Mouse (Mus musculus) heart, postnatal 10 days (tissue): ENCODE data around the gene Dcakd. TPM values are rescaled to one million over a fixed set of nuclear protein-coding genes. Genes with fewer than 3 reads are reported as not detected.
A peak's percentile ranks its signal among the peaks of the same experiment; 100 is the strongest.

Source experiments
- DNase-seq, 2 experiments: peaks; one replicate each; pipeline ENCODE4 v3.0.0; 2021
- intact Hi-C: fragments of 180-260 bp; cut with DNase I; formaldehyde crosslinking; loops from one replicate; pipeline ENCODE4 v1.15.1; 2025
- total RNA-seq, 2 experiments: library from RNA; stranded (reverse); gene quantifications; 2 replicates each; pipeline ENCODE4 v1.2.3; 2021

The Dcakd gene
- total RNA-seq, 2 experiments from 2014 or later = 62.5 to 70.5 TPM

- peak; percentile 49 to 51 for DNase-seq
- intact Hi-C loops = loop anchor here (2.0 kb wide), 1 partner anchor 51 kb away; no protein-coding TSS in a partner anchor
These were observed 22.0 kb upstream of the Dcakd start for GRCm38 (mm10) chr11:103050153-103050552.

GRCm38 (mm10) chr11:103049611-103050010 is 21.5 kb upstream of the Dcakd start:
- DNase-seq = no peak
- intact Hi-C loops = loop anchor here (2.0 kb wide), 1 partner anchor 51 kb away; no protein-coding TSS in a partner anchor

GRCm38 (mm10) chr11:103046286-103046685 is 18.2 kb upstream of the Dcakd start:
- no peak for DNase-seq
- intact Hi-C loops = no loop called here

GRCm38 (mm10) chr11:103043982-103044381 is 15.8 kb upstream of the Dcakd start:
- no peak for DNase-seq
- intact Hi-C loops = no loop called here

GRCm38 (mm10) chr11:103042828-103043227 is 14.7 kb upstream of the Dcakd start:
- intact Hi-C loops = no loop called here
- DNase-seq = peak in 1 of 2 experiments; percentile 29

- DNase-seq = no peak
These were observed 9.9 kb upstream of the Dcakd start for GRCm38 (mm10) chr11:103038037-103038436.

GRCm38 (mm10) chr11:103036881-103037465 is 8.8 kb upstream of the Dcakd start:
- intact Hi-C loops = no loop called here
- DNase-seq = no peak

More at GRCm38 (mm10) chr11:103038037-103038436, 9.9 kb upstream of the Dcakd start:
- intact Hi-C loops = no loop called here

- intact Hi-C loops = no loop called here
These were observed 6.9 kb upstream of the Dcakd start for GRCm38 (mm10) chr11:103035007-103035406.

GRCm38 (mm10) chr11:103033030-103033429 is 4.9 kb upstream of the Dcakd start:
- DNase-seq = no peak
- intact Hi-C loops = no loop called here

More at GRCm38 (mm10) chr11:103035007-103035406, 6.9 kb upstream of the Dcakd start:
- DNase-seq = no peak

- DNase-seq = no peak
- intact Hi-C loops = no loop called here
These were observed 460 bp downstream of the Dcakd start for GRCm38 (mm10) chr11:103027570-103028175.

- intact Hi-C loops = no loop called here
- DNase-seq = no peak
These were observed 1.2 kb downstream of the Dcakd start for GRCm38 (mm10) chr11:103026901-103027300.

- intact Hi-C loops = no loop called here
- no peak for DNase-seq
These were observed 4.2 kb downstream of the Dcakd start for GRCm38 (mm10) chr11:103023974-103024373.

GRCm38 (mm10) chr11:103020713-103021335 is 7.3 kb downstream of the Dcakd start:
- no peak for DNase-seq
- intact Hi-C loops = no loop called here

- no peak for DNase-seq
- intact Hi-C loops = no loop called here
These were observed 8.8 kb downstream of the Dcakd start for GRCm38 (mm10) chr11:103019325-103019724.

- no peak for DNase-seq
- intact Hi-C loops = no loop called here
These were observed 9.3 kb downstream of the Dcakd start for GRCm38 (mm10) chr11:103018860-103019259.

GRCm38 (mm10) chr11:103017661-103018060 is 10.5 kb downstream of the Dcakd start:
- intact Hi-C loops = no loop called here
- DNase-seq = no peak

- intact Hi-C loops = no loop called here
- peak; percentile 98 to 99 for DNase-seq
These were observed 11.2 kb downstream of the Dcakd start for GRCm38 (mm10) chr11:103016930-103017329.

- intact Hi-C loops = no loop called here
- DNase-seq = no peak
These were observed 12.0 kb downstream of the Dcakd start for GRCm38 (mm10) chr11:103015881-103016825.

GRCm38 (mm10) chr11:103011206-103011497 is 17.0 kb downstream of the Dcakd start:
- intact Hi-C loops = no loop called here

GRCm38 (mm10) chr11:103010454-103011205 is 17.5 kb downstream of the Dcakd start:
- no peak for DNase-seq
- intact Hi-C loops = no loop called here

More at GRCm38 (mm10) chr11:103011206-103011497, 17.0 kb downstream of the Dcakd start:
- DNase-seq = no peak
